Comparison of ENCODE assay signal across 28 mouse cellular contexts in genomic region chr15:4079425-4080189, GRCm38 (mm10). TPM values are rescaled to one million over a fixed set of nuclear protein-coding genes. Genes with fewer than 3 reads are reported as not detected.
DNase-seq lines count a peak whose midpoint lies in the region; ATAC-seq and TF ChIP-seq lines count a peak whose summit lies in the region.
"Had no signal": no experiment of that assay in that cellular context is flagged by ENCODE, and none has a peak within 500 bp of the region (broad histone marks: within the 10 kb centered on the region; RNA-seq: fewer than 3 reads in every experiment).

No protein-coding gene starts in this region.

- 88% methylated on average over 13 of the region's 13 CpGs for WGBS in stomach, embryonic 15.5 days
- 88% methylated on average over 13 of the region's 13 CpGs for WGBS in stomach, postnatal 0 days
- 72% methylated on average over 13 of the region's 13 CpGs for WGBS in intestine, embryonic 16.5 days

- H3K4me3 ChIP-seq in stomach, embryonic 15.5 days (replicated peaks) = no peak overlapping the region
- no peak overlapping the region for H3K4me3 ChIP-seq in stomach, postnatal 0 days (ENCODE audit: low read depth, low read length)
- no peak overlapping the region for H3K4me3 ChIP-seq in intestine, embryonic 16.5 days (ENCODE audit: low read length)
- H3K4me3 ChIP-seq: embryonic facial prominence, embryonic 10.5 days; embryonic facial prominence, embryonic 15.5 days; forebrain, embryonic 12.5 days; gastrocnemius, adult 2 months; hindbrain, embryonic 10.5 days; hindbrain, embryonic 15.5 days had no signal

- no peaks in the 10 kb centered on the region for H3K4me1 ChIP-seq in stomach, embryonic 15.5 days
- H3K4me1 ChIP-seq in stomach, postnatal 0 days (replicated peaks; ENCODE audit: control insufficient read depth, insufficient read depth) = no peaks in the 10 kb centered on the region
- H3K4me1 ChIP-seq in intestine, embryonic 16.5 days (ENCODE audit: control insufficient read depth, insufficient read depth, low read length) = no peaks in the 10 kb centered on the region
- H3K4me1 ChIP-seq: embryonic facial prominence, embryonic 10.5 days; embryonic facial prominence, embryonic 15.5 days; forebrain, embryonic 12.5 days; hindbrain, embryonic 10.5 days; hindbrain, embryonic 15.5 days had no signal

- no peak overlapping the region for H3K27ac ChIP-seq in stomach, embryonic 15.5 days
- H3K27ac ChIP-seq in stomach, postnatal 0 days (replicated peaks) = no peak overlapping the region
- H3K27ac ChIP-seq in intestine, embryonic 16.5 days (ENCODE audit: low read length) = no peak overlapping the region
- H3K27ac ChIP-seq: embryonic facial prominence, embryonic 10.5 days; embryonic facial prominence, embryonic 15.5 days; forebrain, embryonic 12.5 days; gastrocnemius, adult 2 months; hindbrain, embryonic 10.5 days; hindbrain, embryonic 15.5 days; liver, embryonic 14.5 days had no signal

- peak; percentile 29; the same call in 1 of the 2 replicates for ATAC-seq in frontal cortex, adult (ENCODE audit: low TSS enrichment)
- 0 out of 2 replicates have a peak, but pooled peaks have one; percentile 39 for ATAC-seq in stomach, embryonic 15.5 days (ENCODE audit: insufficient read depth, low FRiP score, low read depth)
- no peak for ATAC-seq in stomach, postnatal 0 days (ENCODE audit: low FRiP score, low TSS enrichment)
- ATAC-seq in intestine, embryonic 16.5 days = peak; percentile 99
- ATAC-seq: inflammation-experienced regulatory T-cells, adult 6 months had no signal

- H3K36me3 ChIP-seq in stomach, embryonic 15.5 days = peaks cover 15% of the 10 kb centered on the region
- H3K36me3 ChIP-seq in stomach, postnatal 0 days (ENCODE audit: control insufficient read depth, insufficient read depth, low read length) = no peaks in the 10 kb centered on the region
- no peaks in the 10 kb centered on the region; the same call in none of the 2 replicates for H3K36me3 ChIP-seq in intestine, embryonic 16.5 days (ENCODE audit: control insufficient read depth, insufficient read depth, low read length)

- no peak overlapping the region for H3K9ac ChIP-seq in stomach, embryonic 15.5 days
- H3K9ac ChIP-seq in stomach, postnatal 0 days (ENCODE audit: low read length) = no peak overlapping the region
- no peak overlapping the region for H3K9ac ChIP-seq in intestine, embryonic 16.5 days (ENCODE audit: low read depth, low read length)
- H3K9ac ChIP-seq: embryonic facial prominence, embryonic 15.5 days; forebrain, embryonic 12.5 days; hindbrain, embryonic 15.5 days; liver, embryonic 14.5 days; lung, embryonic 14.5 days had no signal

- no peak for TF ChIP-seq CTCF in stomach, postnatal 0 days (IDR thresholded peaks at IDR 0.05; ENCODE audit: low read depth)

- no peaks in the 10 kb centered on the region for H3K27me3 ChIP-seq in stomach, embryonic 15.5 days (replicated peaks)
- no peaks in the 10 kb centered on the region for H3K27me3 ChIP-seq in stomach, postnatal 0 days (ENCODE audit: control insufficient read depth, insufficient read depth, low read length)
- no peaks in the 10 kb centered on the region for H3K27me3 ChIP-seq in intestine, embryonic 16.5 days (replicated peaks; ENCODE audit: control insufficient read depth, insufficient read depth, low read length)
- H3K27me3 ChIP-seq: embryonic facial prominence, embryonic 15.5 days; forebrain, embryonic 12.5 days; hindbrain, embryonic 15.5 days had no signal

- H3K9me3 ChIP-seq in stomach, embryonic 15.5 days = no peaks in the 10 kb centered on the region
- H3K9me3 ChIP-seq in stomach, postnatal 0 days (ENCODE audit: control insufficient read depth, low read length) = no peaks in the 10 kb centered on the region
- no peaks in the 10 kb centered on the region for H3K9me3 ChIP-seq in intestine, embryonic 16.5 days (ENCODE audit: control insufficient read depth, low read length)
- H3K9me3 ChIP-seq: embryonic facial prominence, embryonic 10.5 days; embryonic facial prominence, embryonic 15.5 days; forebrain, embryonic 12.5 days; hindbrain, embryonic 10.5 days; hindbrain, embryonic 15.5 days had no signal

- H3K4me2 ChIP-seq in stomach, embryonic 15.5 days = no peak overlapping the region
- no peak overlapping the region for H3K4me2 ChIP-seq in stomach, postnatal 0 days (replicated peaks; ENCODE audit: low read depth)
- H3K4me2 ChIP-seq in intestine, embryonic 16.5 days (ENCODE audit: low read depth, low read length) = no peak overlapping the region
- H3K4me2 ChIP-seq: embryonic facial prominence, embryonic 15.5 days; forebrain, embryonic 12.5 days; hindbrain, embryonic 15.5 days; lung, embryonic 14.5 days had no signal

- no peak for TF ChIP-seq EP300 in stomach, postnatal 0 days (optimal IDR thresholded peaks at IDR 0.05)

- DNase-seq in frontal cortex, adult 2 months (ENCODE audit: extremely low spot score in 1 of 2, low spot score in 1 of 2) = no peak
- DNase-seq in stomach, postnatal 0 days (ENCODE audit: low spot score) = no peak
- DNase-seq in lung, adult 18-20 months = no peak
- no peak for DNase-seq in cerebellum, postnatal 4 days (ENCODE audit: low spot score in 2 of 2)
- DNase-seq in testis, postnatal 10 days (ENCODE audit: low spot score) = no peak
- DNase-seq: adrenal gland, adult 8-10 months; cerebellum, adult 11 months; cerebellum, adult 9-10 months; gastrocnemius, adult 2 months; gastrocnemius, postnatal 36 days; heart, postnatal 14 days; kidney, adult 9 months; liver; lung, embryonic 14.5 days; lung, postnatal 14 days; midbrain, embryonic 14.5 days; retina, postnatal 1 day; right cerebral cortex, postnatal 14 days had no signal

RNA-seq across cellular contexts. Expression of gene Oxct1, which starts 53.4 kb away (rescaled TPM):
- polyA plus RNA-seq in frontal cortex, adult 2 months (2012; rRNA removed) = 192 TPM in 2 replicates
- 191 and 197 TPM in 2 replicates for polyA plus RNA-seq in stomach, embryonic 15.5 days (2015; fragmentation: Nextera tagmentation; extraction: Ambion mirVana)
- 128 and 131 TPM in 2 replicates for polyA plus RNA-seq in stomach, postnatal 0 days (2015; fragmentation: Nextera tagmentation; extraction: Ambion mirVana)
- 184 and 212 TPM in 2 replicates for polyA plus RNA-seq in intestine, embryonic 16.5 days (2015; fragmentation: Nextera tagmentation; extraction: Ambion mirVana)
